Mouse (Mus musculus): ENCODE measurements around the gene Ikzf1. TPM values are rescaled to one million over a fixed set of nuclear protein-coding genes. Genes with fewer than 3 reads are reported as not detected.

Gene Ikzf1
- polyA plus RNA-seq, 1 experiment from 2014 or later: 33.7 TPM

DNA sequence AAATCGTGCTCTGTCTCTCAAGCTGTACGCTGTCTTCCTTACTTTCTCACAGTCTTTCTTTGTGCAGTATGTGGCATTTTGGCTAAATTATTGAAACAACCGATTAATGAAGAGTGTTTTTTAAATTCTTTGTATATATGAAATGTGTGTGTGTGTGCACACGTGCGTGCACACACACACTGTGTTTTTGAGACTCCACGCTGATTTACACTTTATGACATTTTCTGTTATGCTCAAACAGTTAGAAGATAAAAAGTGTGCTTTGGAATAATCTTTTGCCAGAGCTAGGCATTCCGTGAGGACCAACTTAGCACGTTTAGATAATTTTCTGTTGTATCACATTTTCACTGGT is 6.0 kb downstream of the Ikzf1 start:
- Histone ChIP-seq H3K27ac (replicated peaks) (peak overlapping the region; percentile 90; the same call in 1 of the 2 replicates), H3K36me3 (replicated peaks) (0 out of 2 replicates have a peak, but pooled peaks cover 5% of the 10 kb centered on the region), H3K4me2 (peak overlapping the region; percentile 89), H3K9ac (no peak overlapping the region), H3K4me1 (replicated peaks) (peaks cover 67% of the 10 kb centered on the region), H3K27me3 (peaks cover 4% of the 10 kb centered on the region), H3K9me3 (replicated peaks) (no peaks in the 10 kb centered on the region), H3K4me3 (replicated peaks) (peak overlapping the region; percentile 26)
- no peak for ATAC-seq (ENCODE audit: insufficient read depth)
- 63% methylated on average over 8 of the region's 8 CpGs for WGBS (ENCODE audit: insufficient replicate concordance)

- H3K36me3 ChIP-seq (replicated peaks): peaks cover 5% of the 10 kb centered on the region; the same call in 1 of the 2 replicates
- WGBS (ENCODE audit: insufficient replicate concordance): 25% methylated on average over 14 of the region's 14 CpGs
- H3K27ac ChIP-seq (replicated peaks): peak overlapping the region; percentile 41
- ATAC-seq (ENCODE audit: insufficient read depth): no peak
- H3K4me3 ChIP-seq (replicated peaks): peak overlapping the region; percentile 26
- H3K9ac ChIP-seq: no peak overlapping the region
- peak overlapping the region; percentile 89 for H3K4me2 ChIP-seq
- no peaks in the 10 kb centered on the region for H3K27me3 ChIP-seq
- H3K9me3 ChIP-seq (replicated peaks): no peaks in the 10 kb centered on the region
- H3K4me1 ChIP-seq (replicated peaks): peaks cover 74% of the 10 kb centered on the region
Measured at GRCm38 (mm10) chr11:11691324-11692058, 6.7 kb downstream of the Ikzf1 start.

GRCm38 (mm10) chr11:11692558-11693166 is 7.9 kb downstream of the Ikzf1 start:
- Histone ChIP-seq H3K4me2 (0 out of 2 replicates have a peak overlapping the region, but pooled peaks have one; percentile 11), H3K9ac (no peak overlapping the region), H3K36me3 (replicated peaks) (peaks cover 12% of the 10 kb centered on the region; the same call in 1 of the 2 replicates), H3K4me1 (replicated peaks) (peaks cover 85% of the 10 kb centered on the region), H3K9me3 (replicated peaks) (no peaks in the 10 kb centered on the region), H3K27me3 (no peaks in the 10 kb centered on the region), H3K27ac (replicated peaks) (peak overlapping the region; percentile 60), H3K4me3 (replicated peaks) (no peak overlapping the region)
- ATAC-seq (ENCODE audit: insufficient read depth): no peak
- WGBS (ENCODE audit: insufficient replicate concordance): 60% methylated on average over 10 of the region's 10 CpGs

GRCm38 (mm10) chr11:11693446-11693845 is 8.6 kb downstream of the Ikzf1 start:
- H3K4me2 ChIP-seq: no peak overlapping the region
- no peaks in the 10 kb centered on the region for H3K9me3 ChIP-seq (replicated peaks)
- H3K4me3 ChIP-seq (replicated peaks): no peak overlapping the region
- no peaks in the 10 kb centered on the region for H3K27me3 ChIP-seq
- ATAC-seq (ENCODE audit: insufficient read depth): no peak
- H3K36me3 ChIP-seq (replicated peaks): peaks cover 12% of the 10 kb centered on the region; the same call in 1 of the 2 replicates
- H3K9ac ChIP-seq: no peak overlapping the region
- H3K27ac ChIP-seq (replicated peaks): peak overlapping the region; percentile 24; the same call in 1 of the 2 replicates
- peaks cover 87% of the 10 kb centered on the region for H3K4me1 ChIP-seq (replicated peaks)
- 76% methylated on average over 3 of the region's 3 CpGs for WGBS (ENCODE audit: insufficient replicate concordance)

DNA sequence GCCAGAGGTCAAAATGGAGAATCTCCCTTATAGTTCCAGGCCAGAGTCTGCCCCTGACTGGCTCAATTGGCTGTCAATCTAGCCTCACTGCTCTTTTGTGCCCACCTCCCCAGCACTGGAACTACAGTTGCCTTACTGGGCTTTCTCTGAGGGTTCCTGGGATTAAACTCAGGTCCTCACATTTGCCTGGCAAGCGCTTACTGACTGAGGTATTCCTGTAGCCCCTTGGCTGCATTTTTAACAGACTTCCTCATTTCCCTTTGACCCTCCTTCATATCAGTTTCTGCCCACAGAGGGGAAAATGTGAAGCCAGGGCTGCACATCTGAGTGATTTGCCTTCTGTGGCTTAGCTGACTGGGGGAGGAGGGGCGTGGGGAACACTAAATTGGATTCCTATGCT is 9.3 kb downstream of the Ikzf1 start:
- no peak for ATAC-seq (ENCODE audit: insufficient read depth)
- Histone ChIP-seq H3K36me3 (replicated peaks) (peaks cover 13% of the 10 kb centered on the region; the same call in 1 of the 2 replicates), H3K9me3 (replicated peaks) (no peaks in the 10 kb centered on the region), H3K4me3 (replicated peaks) (no peak overlapping the region), H3K27me3 (no peaks in the 10 kb centered on the region), H3K27ac (replicated peaks) (0 out of 2 replicates have a peak overlapping the region, but pooled peaks have one; percentile 24), H3K9ac (no peak overlapping the region), H3K4me1 (replicated peaks) (peaks cover 83% of the 10 kb centered on the region), H3K4me2 (0 out of 2 replicates have a peak overlapping the region, but pooled peaks have one; percentile 3)
- WGBS (ENCODE audit: insufficient replicate concordance): 32% methylated on average over 2 of the region's 2 CpGs

DNA sequence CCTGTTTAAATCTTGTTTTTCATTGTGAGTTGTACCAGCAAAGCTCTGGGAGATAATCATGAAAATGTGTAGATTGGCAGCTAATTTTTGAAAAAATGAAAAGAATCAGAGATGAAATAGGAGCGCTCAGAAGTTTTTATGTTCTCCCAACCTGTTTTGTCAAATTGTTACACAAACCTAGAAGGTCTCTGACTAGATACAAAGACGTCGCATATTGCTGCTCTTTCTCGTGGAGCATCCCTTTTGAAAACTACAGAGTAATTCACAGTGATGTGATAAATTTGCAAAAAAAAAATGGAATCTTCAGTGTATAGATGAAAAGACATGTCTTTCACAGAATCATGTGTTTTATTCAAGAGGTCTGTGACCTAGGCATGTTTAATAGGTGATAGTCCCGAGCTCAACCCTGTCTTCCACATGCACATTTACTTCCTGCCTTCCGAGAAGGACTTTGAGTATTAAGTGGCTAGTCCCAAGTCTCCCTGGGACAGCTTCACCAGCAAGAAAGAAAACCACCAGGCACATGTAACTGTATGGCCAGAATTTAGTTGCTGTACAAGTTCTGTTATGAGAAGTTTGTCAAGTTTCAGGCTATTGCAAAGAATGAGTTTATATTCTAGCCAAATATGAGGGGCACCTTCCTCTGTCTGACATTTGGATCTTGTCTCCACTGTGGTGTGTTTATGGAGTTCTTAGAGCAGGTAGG is 9.8 kb downstream of the Ikzf1 start:
- no peaks in the 10 kb centered on the region for H3K9me3 ChIP-seq (replicated peaks)
- H3K27ac ChIP-seq (replicated peaks): 0 out of 2 replicates have a peak overlapping the region, but pooled peaks have one; percentile 34
- H3K27me3 ChIP-seq: no peaks in the 10 kb centered on the region
- H3K4me3 ChIP-seq (replicated peaks): no peak overlapping the region
- H3K4me2 ChIP-seq: no peak overlapping the region
- peaks cover 18% of the 10 kb centered on the region for H3K36me3 ChIP-seq (replicated peaks)
- no peak overlapping the region for H3K9ac ChIP-seq
- 63% methylated on average over 6 of the region's 6 CpGs for WGBS (ENCODE audit: insufficient replicate concordance)
- ATAC-seq (ENCODE audit: insufficient read depth): no peak
- H3K4me1 ChIP-seq (replicated peaks): peaks cover 79% of the 10 kb centered on the region

DNA sequence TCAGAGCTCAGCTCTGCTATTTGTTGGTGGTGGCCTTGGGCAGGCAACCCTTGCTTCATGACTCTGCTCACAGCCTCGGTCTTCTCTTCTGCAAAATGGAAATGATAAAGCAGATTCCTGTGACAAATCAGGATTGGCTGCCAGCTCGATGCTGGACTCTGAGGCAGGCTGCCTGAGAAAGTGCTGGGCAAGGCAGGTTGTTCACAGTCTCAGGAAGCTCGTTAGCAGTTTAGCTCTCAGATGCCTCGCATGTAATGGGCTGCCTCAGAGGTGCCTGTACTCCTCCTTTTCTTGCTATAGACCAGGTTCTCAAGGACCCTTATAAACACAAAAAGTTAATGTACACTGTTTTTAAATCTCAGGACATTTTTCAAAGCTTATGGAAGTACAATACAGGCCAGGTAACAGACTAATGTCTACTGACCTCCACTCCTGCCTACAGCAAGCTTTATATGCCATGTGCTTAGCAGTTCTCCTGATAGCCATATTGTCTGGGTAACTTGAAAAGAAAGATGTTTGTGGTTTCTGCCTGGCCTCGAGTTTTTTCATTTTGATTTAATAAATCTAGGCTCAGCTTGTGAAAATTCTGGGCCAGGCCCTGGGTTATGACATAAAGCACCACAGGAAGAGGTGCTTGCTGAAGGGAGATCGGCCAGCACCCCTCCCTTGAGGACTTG is 10.5 kb downstream of the Ikzf1 start:
- no peak for ATAC-seq (ENCODE audit: insufficient read depth)
- H3K27ac ChIP-seq (replicated peaks): 0 out of 2 replicates have a peak overlapping the region, but pooled peaks have one; percentile 34

GRCm38 (mm10) chr11:11695907-11696306 is 11.1 kb downstream of the Ikzf1 start:
- 54% methylated on average over 4 of the region's 4 CpGs for WGBS (ENCODE audit: insufficient replicate concordance)
- H3K27ac ChIP-seq (replicated peaks): 0 out of 2 replicates have a peak overlapping the region, but pooled peaks have one; percentile 9
- ATAC-seq (ENCODE audit: insufficient read depth): no peak
- H3K9me3 ChIP-seq (replicated peaks): no peaks in the 10 kb centered on the region
- H3K4me3 ChIP-seq (replicated peaks): no peak overlapping the region
- 0 out of 2 replicates have a peak overlapping the region, but pooled peaks have one; percentile 8 for H3K4me2 ChIP-seq
- peaks cover 30% of the 10 kb centered on the region for H3K36me3 ChIP-seq (replicated peaks)
- H3K27me3 ChIP-seq: no peaks in the 10 kb centered on the region
- no peak overlapping the region for H3K9ac ChIP-seq
- H3K4me1 ChIP-seq (replicated peaks): peaks cover 66% of the 10 kb centered on the region

More for the DNA sequence above, 10.5 kb downstream of the Ikzf1 start:
- Histone ChIP-seq H3K9ac (no peak overlapping the region), H3K4me2 (peak overlapping the region; percentile 8; the same call in 1 of the 2 replicates), H3K27me3 (no peaks in the 10 kb centered on the region), H3K4me3 (replicated peaks) (no peak overlapping the region), H3K4me1 (replicated peaks) (peaks cover 72% of the 10 kb centered on the region), H3K9me3 (replicated peaks) (no peaks in the 10 kb centered on the region), H3K36me3 (replicated peaks) (peaks cover 25% of the 10 kb centered on the region)
- WGBS (ENCODE audit: insufficient replicate concordance): 26% methylated on average over 6 of the region's 6 CpGs

DNA sequence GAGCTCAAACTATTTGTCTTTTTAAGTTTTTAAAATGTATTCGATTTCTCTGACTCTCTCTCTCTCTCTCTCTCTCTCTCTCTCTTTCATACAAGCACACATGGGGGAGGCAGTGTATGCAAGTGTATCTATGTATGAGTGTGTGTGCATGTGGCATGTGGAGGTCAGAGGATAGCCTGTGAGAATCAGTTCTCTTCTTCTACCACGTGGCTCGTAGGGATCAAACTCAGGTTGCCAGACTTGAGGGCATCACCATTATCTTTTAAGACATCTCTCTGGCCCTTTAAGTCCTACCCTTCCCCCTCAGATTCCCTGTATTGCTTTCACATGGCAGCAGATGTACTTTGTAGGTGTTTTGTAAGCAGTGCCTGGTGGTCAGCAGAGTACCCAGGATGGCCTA is 12.0 kb downstream of the Ikzf1 start:
- Histone ChIP-seq H3K27me3 (no peaks in the 10 kb centered on the region), H3K9me3 (replicated peaks) (no peaks in the 10 kb centered on the region), H3K4me2 (no peak overlapping the region), H3K9ac (no peak overlapping the region), H3K4me3 (replicated peaks) (no peak overlapping the region), H3K4me1 (replicated peaks) (peaks cover 57% of the 10 kb centered on the region), H3K27ac (replicated peaks) (no peak overlapping the region), H3K36me3 (replicated peaks) (peaks cover 39% of the 10 kb centered on the region)
- ATAC-seq (ENCODE audit: insufficient read depth): no peak
- 64% methylated on average over 3 of the region's 3 CpGs for WGBS (ENCODE audit: insufficient replicate concordance)

DNA sequence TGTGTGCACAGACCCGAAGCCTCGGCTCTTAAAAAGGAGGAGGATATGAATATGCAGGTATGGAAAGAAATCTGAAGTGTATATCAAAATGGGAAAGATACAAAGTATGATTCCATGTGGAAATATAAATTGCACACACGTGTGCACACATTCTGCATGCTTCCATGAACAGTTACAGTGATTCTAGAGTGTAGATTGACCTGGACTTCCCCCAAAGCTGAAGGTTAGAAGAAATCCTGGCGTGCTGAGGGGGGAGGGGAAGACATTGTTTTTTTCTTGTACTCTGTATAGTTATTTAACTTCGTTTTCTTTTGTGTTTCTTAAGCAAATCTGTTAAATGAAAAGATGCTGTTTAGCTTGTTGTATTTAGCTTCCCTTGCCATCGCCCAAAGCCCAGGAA is 16.6 kb downstream of the Ikzf1 start:
- Histone ChIP-seq H3K27ac (replicated peaks) (no peak overlapping the region), H3K9ac (no peak overlapping the region), H3K36me3 (replicated peaks) (peaks cover 77% of the 10 kb centered on the region), H3K4me2 (no peak overlapping the region), H3K27me3 (no peaks in the 10 kb centered on the region), H3K9me3 (replicated peaks) (no peaks in the 10 kb centered on the region), H3K4me1 (replicated peaks) (peaks cover 16% of the 10 kb centered on the region), H3K4me3 (replicated peaks) (no peak overlapping the region)
- no peak for ATAC-seq (ENCODE audit: insufficient read depth)
- 74% methylated on average over 6 of the region's 6 CpGs for WGBS (ENCODE audit: insufficient replicate concordance)
